Mouse (Mus musculus) MEL (cell line): ENCODE results near the gene Igfbp3. TPM values are rescaled to one million over a fixed set of nuclear protein-coding genes. Genes with fewer than 3 reads are reported as not detected.

ENCODE experiments used
- DNase-seq: peaks from one replicate; pipeline ENCODE4 v3.0.0; 2011; ENCODE audit warnings: low read depth, low spot score
- H3K27ac ChIP-seq: 2 replicates; pipeline ENCODE4 v1.5.1; 2012; ENCODE audit warnings: low read depth, mild to moderate bottlenecking, control low read depth, low read length, moderate library complexity; ENCODE audit not compliant: control insufficient read depth
- H3K27me3 ChIP-seq, 2 experiments: fragments of 150-350 bp in 1 of 2; sonication (generic) in 1 of 2; 2 replicates each; pipeline ENCODE4 v1.6.1; 2012; ENCODE audit warnings: low read length in 2 of 2, mild to moderate bottlenecking in 2 of 2, improper control_type of control experiment in 1 of 2, moderate library complexity in 1 of 2; ENCODE audit not compliant: insufficient read depth in 2 of 2, control insufficient read depth in 1 of 2
- H3K36me3 ChIP-seq, 2 experiments: 2 replicates each; pipeline ENCODE4 v1.6.1; 2012 to 2014; ENCODE audit warnings: low read length in 2 of 2, improper control_type of control experiment in 1 of 2, inconsistent platforms in 1 of 2, mild to moderate bottlenecking in 1 of 2; ENCODE audit not compliant: insufficient read depth in 2 of 2, control insufficient read depth in 1 of 2
- H3K4me1 ChIP-seq, 2 experiments: fragments of 150-350 bp in 1 of 2; sonication (generic) in 1 of 2; 2 replicates each; pipeline ENCODE4 v1.6.1; 2012; ENCODE audit warnings: low read length in 2 of 2, improper control_type of control experiment in 1 of 2, mild to moderate bottlenecking in 1 of 2; ENCODE audit not compliant: insufficient read depth in 2 of 2, control insufficient read depth in 1 of 2
- H3K4me3 ChIP-seq, 2 experiments: fragments of 150-350 bp in 1 of 2; sonication (generic) in 1 of 2; 2 replicates each; pipeline ENCODE4 v1.5.1; 2012; ENCODE audit warnings: low read depth in 2 of 2, low read length in 2 of 2, mild to moderate bottlenecking in 2 of 2, moderate library complexity in 2 of 2, control low read depth in 1 of 2, improper control_type of control experiment in 1 of 2; ENCODE audit not compliant: control insufficient read depth in 1 of 2, insufficient read depth in 1 of 2
- H3K79me2 ChIP-seq: 2 replicates; pipeline ENCODE4 v1.6.1; 2012; ENCODE audit warnings: mild to moderate bottlenecking, low read length, moderate library complexity; ENCODE audit not compliant: control insufficient read depth, poor library complexity, insufficient read depth
- H3K9ac ChIP-seq: 2 replicates; pipeline ENCODE4 v1.6.1; 2012; ENCODE audit warnings: low read depth, mild to moderate bottlenecking, control low read depth, low read length, moderate library complexity; ENCODE audit not compliant: control insufficient read depth, poor library complexity, severe bottlenecking
- H3K9me3 ChIP-seq: fragments of 150-350 bp; sonication (generic); replicated peaks from 2 replicates; pipeline ENCODE4 v1.6.1; 2012; ENCODE audit warnings: mild to moderate bottlenecking, low read length, improper control_type of control experiment, moderate library complexity; ENCODE audit not compliant: insufficient read depth
- CHD1 ChIP-seq: IDR thresholded peaks from 2 replicates; pipeline ENCODE4 v1.6.1; 2012; ENCODE audit warnings: low read depth, mild to moderate bottlenecking, inconsistent platforms, low read length, improper control_type of control experiment
- CHD2 ChIP-seq: IDR thresholded peaks from 2 replicates; pipeline ENCODE4 v1.6.1; 2011; ENCODE audit warnings: low read length, improper control_type of control experiment
- CTCF ChIP-seq, 3 experiments: IDR thresholded peaks in 2 of 3; conservative IDR thresholded peaks in 1 of 3; 2 replicates each; pipeline ENCODE4 v1.5.1; 2011 to 2012; ENCODE audit warnings: low read length in 3 of 3, low read depth in 2 of 3, mild to moderate bottlenecking in 2 of 3, improper control_type of control experiment in 1 of 3, inconsistent platforms in 1 of 3, mixed read lengths in 1 of 3, moderate library complexity in 1 of 3; ENCODE audit not compliant: control insufficient read depth in 1 of 3, insufficient read depth in 1 of 3, poor library complexity in 1 of 3, severe bottlenecking in 1 of 3
- EP300 ChIP-seq, 2 experiments: IDR thresholded peaks; 2 replicates each; pipeline ENCODE4 v1.6.1; 2011; ENCODE audit warnings: improper control_type of control experiment in 2 of 2, low read length in 2 of 2, low read depth in 1 of 2, mild to moderate bottlenecking in 1 of 2
- ETS1 ChIP-seq: IDR thresholded peaks from 2 replicates; pipeline ENCODE4 v1.6.1; 2012; ENCODE audit warnings: low read depth, mild to moderate bottlenecking, inconsistent platforms, low read length, improper control_type of control experiment, moderate library complexity
- GATA1 ChIP-seq: IDR thresholded peaks from 2 replicates; pipeline ENCODE4 v1.6.1; 2011; ENCODE audit warnings: low read depth, low read length, improper control_type of control experiment
- HCFC1 ChIP-seq: IDR thresholded peaks from 2 replicates; pipeline ENCODE4 v1.6.1; 2012; ENCODE audit warnings: low read depth, mild to moderate bottlenecking, inconsistent platforms, low read length, improper control_type of control experiment, moderate library complexity
- KAT2A ChIP-seq: conservative IDR thresholded peaks from 2 replicates; pipeline ENCODE4 v1.6.1; 2012; ENCODE audit warnings: low read depth, low read length, improper control_type of control experiment, inconsistent platforms
- MYB ChIP-seq: IDR thresholded peaks from 2 replicates; pipeline ENCODE4 v1.6.1; 2011; ENCODE audit warnings: mild to moderate bottlenecking, low read depth, low read length, improper control_type of control experiment
- NELFE ChIP-seq: IDR thresholded peaks from 2 replicates; pipeline ENCODE4 v1.6.1; 2011; ENCODE audit warnings: low read depth, low read length, improper control_type of control experiment
- NRF1 ChIP-seq: IDR thresholded peaks from 2 replicates; pipeline ENCODE4 v1.6.1; 2014; ENCODE audit warnings: low read depth, mild to moderate bottlenecking, inconsistent platforms, low read length, improper control_type of control experiment, moderate library complexity; ENCODE audit not compliant: poor library complexity, insufficient read depth, severe bottlenecking
- POLR2A ChIP-seq, 2 experiments: IDR thresholded peaks; 2 replicates each; pipeline ENCODE4 v1.6.1; 2011 to 2012; ENCODE audit warnings: low read length in 2 of 2, mild to moderate bottlenecking in 2 of 2, control low read depth in 1 of 2, improper control_type of control experiment in 1 of 2, low read depth in 1 of 2, moderate library complexity in 1 of 2; ENCODE audit not compliant: control insufficient read depth in 1 of 2, insufficient read depth in 1 of 2, poor library complexity in 1 of 2
- POLR2AphosphoS5 ChIP-seq: IDR thresholded peaks from 2 replicates; pipeline ENCODE4 v1.6.1; 2012; ENCODE audit warnings: low read depth, borderline replicate concordance, mild to moderate bottlenecking, inconsistent platforms, low read length, moderate library complexity, mixed read lengths
- SIN3A ChIP-seq: IDR thresholded peaks from 2 replicates; pipeline ENCODE4 v1.6.1; 2012; ENCODE audit warnings: low read length, improper control_type of control experiment, inconsistent platforms
- TBP ChIP-seq: IDR thresholded peaks from 2 replicates; pipeline ENCODE4 v1.8.0; 2011; ENCODE audit warnings: low read depth, low read length, improper control_type of control experiment
- TCF12 ChIP-seq: IDR thresholded peaks from 2 replicates; pipeline ENCODE4 v1.6.1; 2014; ENCODE audit warnings: low read depth, mild to moderate bottlenecking, inconsistent platforms, low read length, improper control_type of control experiment, moderate library complexity
- UBTF ChIP-seq: IDR thresholded peaks from 2 replicates; pipeline ENCODE4 v1.6.1; 2012; ENCODE audit warnings: low read depth, mild to moderate bottlenecking, inconsistent platforms, low read length, improper control_type of control experiment, moderate library complexity, borderline replicate concordance; ENCODE audit not compliant: insufficient read depth
- ZC3H11A ChIP-seq: IDR thresholded peaks from 2 replicates; pipeline ENCODE4 v1.6.1; 2012; ENCODE audit warnings: low read depth, mild to moderate bottlenecking, inconsistent platforms, low read length, improper control_type of control experiment
- ZMIZ1 ChIP-seq: IDR thresholded peaks from 2 replicates; pipeline ENCODE4 v1.6.1; 2012; ENCODE audit warnings: low read depth, mild to moderate bottlenecking, inconsistent platforms, low read length, improper control_type of control experiment, moderate library complexity
- ZNF384 ChIP-seq: IDR thresholded peaks from 2 replicates; pipeline ENCODE4 v1.6.1; 2012; ENCODE audit warnings: low read depth, mild to moderate bottlenecking, inconsistent platforms, low read length, improper control_type of control experiment
- polyA plus RNA-seq, 2 experiments: library from polyadenylated mRNA; stranded (reverse) in 1 of 2; unstranded in 1 of 2; fragments of >175 nt in 1 of 2; fragments of >200 nt in 1 of 2; gene quantifications; 2 replicates each; pipeline versions ENCODE4 v1.2.1 to v1.2.4; 2012; ENCODE audit warnings: low replicate concordance in 2 of 2, low read depth in 1 of 2; ENCODE audit not compliant: insufficient read length in 2 of 2, insufficient read depth in 1 of 2, missing spikeins in 1 of 2
- total RNA-seq: library from RNA; depleted of rRNA; stranded (reverse); fragments of 300-350 nt; gene quantifications from 2 replicates; pipeline ENCODE4 v1.2.3, GENCODE M21; 2012

Igfbp3 gene
- total and polyA plus RNA-seq, 3 experiments = not detected

DNA sequence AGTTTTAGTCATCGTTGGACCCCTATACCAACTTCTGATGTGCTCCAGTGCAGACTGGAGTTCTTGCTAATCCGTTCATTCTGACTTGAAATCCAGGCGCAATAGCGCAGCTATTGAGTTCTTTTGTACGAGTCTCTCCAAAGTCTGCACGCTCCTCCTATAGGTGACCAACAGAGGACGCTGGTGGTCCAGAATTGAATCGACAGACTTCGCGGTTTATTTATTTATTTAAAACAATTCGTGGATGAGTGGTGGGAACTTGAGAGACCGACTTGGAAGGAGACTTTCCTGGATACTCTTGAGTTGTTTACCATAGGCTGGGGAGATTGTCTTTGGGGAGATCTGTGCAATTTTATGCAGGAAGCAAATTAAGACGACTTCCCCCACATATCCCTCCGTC lies 1.0 kb upstream of the Igfbp3 start:
- Histone ChIP-seq H3K4me1 (no peaks in the 10 kb centered on the region), H3K27ac (no peak overlapping the region), H3K9ac (no peak overlapping the region), H3K79me2 (no peaks in the 10 kb centered on the region), H3K27me3 (no peaks in the 10 kb centered on the region), H3K4me3 (no peak overlapping the region), H3K9me3 (no peaks in the 10 kb centered on the region), H3K36me3 (no peaks in the 10 kb centered on the region)
- TF ChIP-seq POLR2A (IDR thresholded peaks at IDR 0.05; ENCODE audit: control insufficient read depth in 1 of 2, insufficient read depth in 1 of 2, low read depth in 1 of 2, low read length in 2 of 2, poor library complexity in 1 of 2) (no peak), ZNF384 (no peak), SIN3A (no peak), HCFC1 (no peak), UBTF (no peak)
- no peak for DNase-seq

DNA sequence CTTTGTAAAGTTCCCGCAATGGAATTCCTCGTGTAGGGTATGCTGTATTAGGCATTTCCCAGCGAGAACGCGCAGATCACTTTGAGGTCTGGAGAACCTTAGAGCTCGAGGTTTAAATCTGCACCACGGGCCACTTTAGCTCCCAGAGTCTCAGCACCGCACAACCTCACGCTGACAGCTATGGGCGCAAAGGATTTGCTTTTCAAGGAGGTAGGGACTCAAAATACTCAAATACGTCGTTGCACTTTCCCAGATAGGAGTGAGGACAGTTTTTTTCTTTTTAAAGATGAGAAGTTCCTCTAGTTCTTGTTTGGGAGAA lies 578 bp upstream of the Igfbp3 start:
- H3K4me3 ChIP-seq = no peak overlapping the region
- no peak overlapping the region for H3K27ac ChIP-seq
- no peaks in the 10 kb centered on the region for H3K4me1 ChIP-seq
- H3K9ac ChIP-seq = no peak overlapping the region
- no peaks in the 10 kb centered on the region for H3K36me3 ChIP-seq
- no peaks in the 10 kb centered on the region for H3K9me3 ChIP-seq
- no peaks in the 10 kb centered on the region for H3K27me3 ChIP-seq
- no peak for DNase-seq
- TF ChIP-seq EP300 (IDR thresholded peaks at IDR 0.05; ENCODE audit: low read depth in 1 of 2, low read length in 2 of 2) (no peak), TCF12 (no peak), CHD1 (no peak), POLR2AphosphoS5 (no peak), HCFC1 (no peak), MYB (no peak), KAT2A (no peak), UBTF (no peak), ZMIZ1 (no peak), TBP (no peak), POLR2A (IDR thresholded peaks at IDR 0.05; ENCODE audit: control insufficient read depth in 1 of 2, insufficient read depth in 1 of 2, low read depth in 1 of 2, low read length in 2 of 2, poor library complexity in 1 of 2) (no peak), ZC3H11A (no peak), NELFE (no peak), CTCF (IDR thresholded peaks at IDR 0.05 in 2 of 3, conservative IDR thresholded peaks at IDR 0.05 in 1 of 3; ENCODE audit: control insufficient read depth in 1 of 3, insufficient read depth in 1 of 3, low read depth in 2 of 3, low read length in 3 of 3, poor library complexity in 1 of 3, severe bottlenecking in 1 of 3) (no peak)
- H3K79me2 ChIP-seq = no peaks in the 10 kb centered on the region

DNA sequence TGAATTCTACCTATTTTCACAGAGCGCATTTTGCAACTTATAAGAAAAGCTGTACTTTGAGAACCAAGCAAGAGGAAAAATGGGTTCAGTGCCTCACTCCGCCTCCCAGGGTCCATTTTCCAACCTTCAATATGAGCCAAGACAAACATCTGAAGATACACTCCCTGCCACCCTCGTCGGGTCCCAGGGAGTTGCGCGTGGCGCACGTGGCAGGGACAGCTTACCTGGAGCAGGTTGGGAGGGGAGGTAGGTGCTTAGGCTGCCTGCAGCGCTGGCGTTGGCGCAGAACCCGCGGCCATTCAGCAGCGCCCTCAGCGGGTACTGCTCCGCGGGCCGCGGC lies 592 bp downstream of the Igfbp3 start:
- Histone ChIP-seq H3K79me2 (no peaks in the 10 kb centered on the region), H3K9ac (no peak overlapping the region), H3K36me3 (no peaks in the 10 kb centered on the region), H3K27me3 (no peaks in the 10 kb centered on the region), H3K4me3 (no peak overlapping the region)
- DNase-seq = no peak
- TF ChIP-seq NRF1 (no peak), GATA1 (no peak), UBTF (no peak), CHD2 (no peak), KAT2A (no peak), CTCF (IDR thresholded peaks at IDR 0.05 in 2 of 3, conservative IDR thresholded peaks at IDR 0.05 in 1 of 3; ENCODE audit: control insufficient read depth in 1 of 3, insufficient read depth in 1 of 3, low read depth in 2 of 3, low read length in 3 of 3, poor library complexity in 1 of 3, severe bottlenecking in 1 of 3) (no peak), EP300 (IDR thresholded peaks at IDR 0.05; ENCODE audit: low read depth in 1 of 2, low read length in 2 of 2) (no peak), POLR2AphosphoS5 (no peak), ETS1 (no peak), TCF12 (no peak)
- TF ChIP-seq, all 39 proteins: peak for 0
- Histone ChIP-seq H3K27ac (no peak overlapping the region), H3K9me3 (no peaks in the 10 kb centered on the region), H3K4me1 (no peaks in the 10 kb centered on the region)
